Mouse (Mus musculus) G1E-ER4 (cell line): ENCODE data around the gene 1700008O03Rik. TPM values are rescaled to one million over a fixed set of nuclear protein-coding genes. Genes with fewer than 3 reads are reported as not detected.

Experiments
- GATA1 ChIP-seq: IDR thresholded peaks from one replicate; pipeline ENCODE4 v1.8.0; 2012; ENCODE audit warnings: low read length, inconsistent platforms
- polyA plus RNA-seq: library from polyadenylated mRNA; stranded (reverse); fragments of >175 nt; gene quantifications from 2 replicates; pipeline ENCODE4 v1.2.3, GENCODE M21; 2012

Gene 1700008O03Rik
- polyA plus RNA-seq, 1 experiment = 0.64 TPM

DNA sequence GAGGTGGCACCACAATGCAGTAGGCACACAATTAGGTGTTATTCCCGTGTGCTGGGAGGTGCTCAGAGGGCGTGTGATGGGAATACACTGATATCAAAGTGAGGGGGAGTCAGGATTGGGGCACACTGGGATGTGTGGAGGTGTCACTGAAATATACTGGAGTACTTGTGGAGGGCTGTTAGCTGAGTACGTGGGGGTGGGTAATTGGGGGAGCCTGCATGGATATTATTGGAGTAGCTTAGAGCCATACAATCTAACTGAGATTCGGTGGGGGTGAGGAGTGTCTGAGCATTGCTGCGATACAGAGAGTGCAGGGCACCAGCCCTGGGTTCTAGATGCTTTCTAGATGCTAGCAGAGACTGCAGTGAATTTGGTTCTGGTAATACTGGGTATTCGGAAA is 45.4 kb downstream of the 1700008O03Rik start:
- no peak for TF ChIP-seq GATA1

DNA sequence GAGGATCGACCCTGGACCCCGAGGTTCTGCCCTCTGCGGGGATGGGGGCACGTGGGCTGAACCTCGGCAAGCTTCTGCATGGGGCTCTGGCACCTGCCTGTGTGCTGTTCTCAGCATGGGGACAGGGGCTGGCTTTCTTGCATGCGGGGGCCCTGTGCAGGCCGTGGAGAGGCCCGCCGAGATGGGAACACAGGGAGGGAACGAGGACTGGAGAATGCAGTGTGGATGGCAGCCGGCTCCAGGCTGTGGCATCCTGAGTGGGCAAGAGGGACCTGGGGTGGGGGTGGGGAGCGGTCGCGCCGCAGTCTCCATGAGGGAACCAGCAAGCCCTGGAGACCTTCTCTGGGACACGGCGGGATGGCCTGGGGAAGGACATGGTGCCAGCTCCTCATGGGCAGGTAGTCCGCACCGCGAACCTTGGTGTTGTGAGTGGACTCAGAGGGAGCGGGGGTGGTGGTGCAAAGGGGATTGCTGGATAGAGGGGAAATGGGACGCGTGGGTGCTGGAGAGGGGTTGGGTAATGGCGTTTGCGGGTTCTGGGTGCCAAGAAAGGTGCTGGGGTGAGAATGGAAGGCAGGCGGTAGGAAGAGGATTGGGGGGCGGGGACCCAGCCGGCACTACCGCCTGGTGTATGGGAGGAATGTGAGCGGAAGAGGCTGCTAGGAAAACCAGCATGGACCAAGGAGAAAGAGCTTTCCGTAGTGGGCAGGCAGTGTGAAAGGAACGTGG is 48.3 kb downstream of the 1700008O03Rik start:
- no peak for TF ChIP-seq GATA1

DNA sequence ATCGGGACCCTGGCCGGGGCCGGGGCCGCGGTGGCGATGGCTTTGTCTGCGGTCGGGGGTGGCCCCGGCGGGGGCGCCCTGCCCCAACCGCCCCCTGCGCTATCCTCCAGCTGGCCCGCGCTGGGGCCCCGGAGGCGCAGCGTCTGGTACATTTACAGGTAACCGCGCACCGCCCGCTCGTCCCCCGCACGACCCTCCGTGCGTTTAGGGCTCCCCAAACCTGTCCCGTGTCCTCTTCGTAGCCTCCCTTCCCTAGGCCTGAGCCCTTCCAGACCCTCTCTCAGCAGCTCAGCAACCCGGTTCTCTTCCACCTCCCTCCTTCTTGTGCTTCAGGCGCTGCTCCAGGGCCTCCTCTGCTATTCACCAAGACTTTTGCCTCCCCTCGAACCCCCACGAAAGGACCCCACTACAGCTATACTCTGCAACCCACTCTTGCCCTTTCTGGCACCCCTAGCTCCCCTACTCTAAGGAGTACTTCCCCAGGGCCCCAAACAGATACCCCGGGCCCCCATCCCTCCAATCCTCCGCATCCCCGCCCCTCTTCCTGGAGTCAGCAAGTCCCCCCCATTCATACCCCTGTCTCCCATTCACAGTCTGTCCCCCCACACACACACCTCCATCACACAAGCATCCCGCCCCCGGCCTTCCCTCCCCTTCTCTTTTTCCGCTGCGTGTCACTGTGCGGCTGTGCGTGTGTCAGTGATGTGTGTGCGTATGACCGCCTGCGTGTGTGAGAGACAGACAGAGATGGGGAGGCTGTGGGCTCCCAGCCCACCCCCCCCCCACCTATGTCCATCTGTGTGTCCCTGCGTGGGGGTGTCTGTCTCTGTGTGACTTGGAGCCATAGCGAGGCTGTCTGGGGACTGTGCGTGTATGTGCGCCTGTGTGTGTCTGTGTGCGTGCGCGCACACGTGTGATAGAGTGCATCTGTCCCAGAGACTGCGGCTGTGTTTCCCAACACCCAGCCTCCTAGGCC is 49.3 kb downstream of the 1700008O03Rik start:
- no peak for TF ChIP-seq GATA1

DNA sequence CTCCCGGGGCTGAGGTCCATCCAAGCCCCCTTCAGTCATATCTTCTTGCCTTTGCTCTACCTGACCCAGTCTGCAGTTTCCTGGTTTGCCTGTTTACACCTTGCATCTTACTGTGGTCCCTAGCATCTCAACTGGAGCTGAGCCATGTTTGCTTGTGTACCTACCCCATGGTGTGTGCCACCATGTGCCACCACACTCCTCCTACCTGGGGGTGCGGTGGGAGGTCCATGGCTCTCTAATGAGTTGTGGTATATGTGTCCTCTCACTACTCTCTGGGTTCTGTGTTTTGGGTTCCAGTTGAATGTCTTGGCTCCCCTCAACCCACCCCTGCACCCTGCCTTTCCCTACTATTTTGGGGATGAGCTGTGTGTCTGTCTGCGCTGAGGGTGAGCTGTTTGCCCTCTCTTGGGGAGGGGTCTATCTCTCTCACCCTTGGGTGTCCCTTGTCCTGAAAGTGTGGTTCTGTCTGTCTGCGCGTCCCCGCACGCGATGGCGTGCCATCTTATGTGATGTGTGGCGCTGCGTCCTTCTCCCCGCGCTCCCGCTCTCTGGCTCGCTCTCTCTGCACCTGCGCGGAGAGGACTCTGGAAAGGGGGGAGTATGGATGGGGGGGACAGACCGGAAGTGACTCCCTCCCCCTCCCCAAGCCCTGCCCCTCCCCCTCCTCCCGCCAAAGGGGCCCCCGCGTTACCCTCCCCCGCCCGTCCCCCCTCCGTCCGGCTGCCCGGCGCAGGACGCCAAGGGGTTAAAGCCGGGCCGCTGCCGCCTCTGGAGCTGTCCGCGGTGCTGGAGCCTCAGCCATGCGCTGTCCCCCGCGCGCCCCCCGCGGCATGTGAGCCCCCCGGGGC is 50.4 kb downstream of the 1700008O03Rik start:
- TF ChIP-seq GATA1 = no peak

DNA sequence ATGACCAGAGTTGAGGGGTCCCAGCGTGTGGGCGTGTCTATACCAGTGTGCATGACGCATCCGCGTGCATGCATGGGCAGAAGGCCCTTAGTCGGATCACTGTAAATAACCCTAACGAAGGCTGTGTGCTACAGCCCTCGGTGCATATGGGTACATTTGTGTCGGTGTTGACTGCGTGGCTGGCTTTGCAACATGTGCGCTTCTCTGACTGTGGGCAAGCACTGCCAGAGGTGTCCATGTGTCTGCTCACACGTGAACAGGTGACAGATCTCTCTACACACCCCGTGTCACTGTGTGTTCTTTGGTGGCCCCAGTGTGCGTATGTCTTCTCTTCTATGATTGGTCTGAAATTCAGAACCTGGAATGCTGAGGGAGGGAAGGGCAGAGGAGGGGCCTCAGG is 51.5 kb downstream of the 1700008O03Rik start:
- TF ChIP-seq GATA1 = no peak

DNA sequence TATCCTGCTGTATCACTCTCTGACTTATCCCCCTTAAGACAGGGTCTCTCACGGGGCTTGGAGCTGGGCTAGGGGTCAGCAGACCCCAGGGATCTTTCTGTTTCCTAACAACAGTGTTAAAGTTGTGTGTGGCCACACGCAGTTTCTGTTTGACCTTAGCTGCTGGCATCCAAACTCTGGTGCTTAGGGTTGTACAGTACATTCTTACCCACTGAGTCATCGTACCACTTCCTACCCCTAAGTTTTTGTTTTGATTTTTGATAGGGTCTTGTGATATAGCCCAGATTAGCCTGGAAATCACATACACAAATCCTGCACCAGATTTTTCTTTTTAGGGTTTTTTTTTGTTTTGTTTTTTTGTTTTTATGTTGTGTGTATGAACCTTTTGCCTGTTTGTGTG is 53.3 kb downstream of the 1700008O03Rik start:
- no peak for TF ChIP-seq GATA1

DNA sequence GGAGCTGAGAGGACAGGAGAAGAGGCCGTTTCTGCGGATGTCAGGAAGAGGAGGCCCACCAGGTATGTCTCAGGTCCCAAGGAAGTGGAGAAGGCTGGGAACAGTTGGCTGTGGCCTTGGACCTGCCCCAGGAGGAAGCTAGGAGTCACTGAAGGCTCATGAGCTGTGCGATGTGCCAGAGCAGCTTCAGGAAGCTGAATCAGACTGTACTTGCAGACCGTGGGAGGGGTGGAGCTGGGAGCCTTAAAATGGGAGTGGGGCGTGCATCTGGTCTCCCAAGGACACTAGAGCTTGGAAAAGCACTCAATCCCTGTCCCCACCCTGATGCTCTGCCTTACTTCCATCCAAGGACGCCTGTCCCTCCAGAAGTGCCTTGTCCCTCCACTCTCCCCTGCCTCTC is 59.0 kb downstream of the 1700008O03Rik start:
- TF ChIP-seq GATA1 = no peak

DNA sequence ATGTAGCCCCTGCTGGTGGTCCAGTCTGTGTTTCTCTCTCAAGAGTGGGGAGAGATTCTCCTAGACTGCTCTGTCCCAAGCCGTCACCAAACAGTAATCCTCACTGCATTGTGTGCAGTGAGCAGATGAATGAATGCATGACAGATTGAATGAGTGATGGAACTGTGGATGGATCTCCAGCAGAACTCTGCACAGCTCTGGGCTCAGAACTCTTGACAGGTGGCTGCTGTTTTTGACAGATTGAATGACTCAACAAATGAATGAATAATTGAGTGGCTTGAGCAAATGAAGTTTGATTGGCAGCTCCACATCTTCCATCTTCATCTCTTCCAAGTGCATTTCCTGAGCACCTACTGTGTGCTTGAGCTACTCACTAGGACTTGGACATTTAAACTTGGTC is 63.3 kb downstream of the 1700008O03Rik start:
- TF ChIP-seq GATA1 = no peak

DNA sequence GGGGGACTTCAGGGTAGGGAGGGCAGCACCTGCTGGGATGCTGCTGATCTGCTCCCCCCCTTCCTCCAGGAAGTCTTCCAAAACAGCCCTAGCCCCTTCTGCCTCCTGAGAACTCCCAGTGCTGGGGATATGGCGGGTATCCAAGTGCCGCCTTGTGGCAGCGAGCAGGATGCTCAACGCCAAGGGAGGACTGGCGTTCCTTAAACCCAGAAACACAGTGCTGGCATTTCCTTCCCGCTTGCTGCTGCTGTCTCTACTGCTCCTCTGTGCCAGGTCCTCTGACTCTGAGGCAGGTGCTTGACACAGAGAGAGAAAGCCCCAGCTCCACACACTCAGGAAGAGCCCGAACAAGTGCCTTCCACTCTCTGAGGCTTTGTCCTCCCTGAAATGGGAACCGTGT is 64.7 kb downstream of the 1700008O03Rik start:
- TF ChIP-seq GATA1 = no peak

DNA sequence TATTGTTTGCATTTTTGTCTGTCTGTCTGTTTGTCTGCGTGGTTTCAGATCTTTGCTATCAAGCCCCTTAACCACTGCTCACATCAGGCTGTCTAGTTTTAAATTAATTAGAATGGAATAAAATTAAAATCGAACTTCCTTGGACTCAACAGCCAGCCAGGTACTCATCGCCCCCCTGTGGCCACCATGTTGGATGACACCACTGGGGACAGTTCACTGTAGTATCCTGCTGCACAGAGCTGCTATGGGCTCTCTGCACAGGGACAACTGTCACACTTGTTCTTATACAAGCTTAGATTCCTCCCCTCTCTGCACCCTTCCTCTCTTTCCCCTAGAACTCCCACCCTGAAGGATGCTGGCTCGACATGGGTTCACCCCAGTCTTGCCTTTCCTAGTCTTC is 67.7 kb downstream of the 1700008O03Rik start:
- no peak for TF ChIP-seq GATA1

DNA sequence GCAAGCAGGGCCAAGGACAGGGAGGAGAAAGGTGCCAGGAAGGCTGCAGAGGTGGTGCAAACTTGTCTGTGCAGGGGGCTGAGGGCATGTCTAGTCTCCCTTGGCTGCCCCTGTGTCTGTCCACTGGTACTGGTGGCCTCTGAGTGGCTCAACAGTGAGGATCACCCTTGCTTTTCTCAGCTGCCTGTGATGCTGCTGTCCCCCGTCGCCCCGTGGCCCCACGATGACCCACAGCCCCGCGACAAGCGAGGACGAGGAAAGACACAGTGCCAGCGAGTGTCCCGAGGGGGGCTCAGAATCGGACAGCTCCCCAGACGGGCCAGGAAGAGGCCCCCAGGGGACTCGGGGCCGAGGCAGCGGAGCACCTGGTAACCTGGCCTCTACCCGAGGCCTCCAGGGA is 73.1 kb downstream of the 1700008O03Rik start:
- TF ChIP-seq GATA1 = no peak

DNA sequence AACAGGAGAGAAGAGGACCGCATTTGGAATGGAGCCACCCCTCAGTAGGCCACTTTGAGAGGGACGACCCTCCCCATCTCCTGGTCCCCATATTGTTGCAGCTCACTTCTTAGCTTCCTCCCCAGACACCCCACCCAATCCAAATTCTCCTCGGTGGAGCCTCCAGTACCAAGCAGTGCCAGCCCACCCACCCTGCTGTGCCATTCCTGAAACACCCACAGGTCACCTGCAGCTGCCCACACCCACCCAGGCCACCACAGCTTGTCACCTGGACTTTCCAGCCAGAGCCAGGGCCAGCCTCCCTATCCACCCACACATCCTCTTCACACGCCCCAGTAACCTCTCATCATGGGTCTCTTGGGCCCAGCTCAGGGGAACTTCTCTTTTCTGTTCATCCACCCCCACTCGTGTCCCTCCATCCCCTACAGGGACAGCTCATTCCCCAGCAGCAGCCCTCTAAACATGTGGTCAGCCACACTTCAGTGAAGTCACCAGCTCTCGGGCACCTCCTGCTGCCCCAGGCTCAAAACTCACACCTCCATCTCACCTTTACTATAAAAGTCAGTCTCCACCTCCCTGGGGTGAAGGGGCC is 73.8 kb downstream of the 1700008O03Rik start:
- no peak for TF ChIP-seq GATA1

DNA sequence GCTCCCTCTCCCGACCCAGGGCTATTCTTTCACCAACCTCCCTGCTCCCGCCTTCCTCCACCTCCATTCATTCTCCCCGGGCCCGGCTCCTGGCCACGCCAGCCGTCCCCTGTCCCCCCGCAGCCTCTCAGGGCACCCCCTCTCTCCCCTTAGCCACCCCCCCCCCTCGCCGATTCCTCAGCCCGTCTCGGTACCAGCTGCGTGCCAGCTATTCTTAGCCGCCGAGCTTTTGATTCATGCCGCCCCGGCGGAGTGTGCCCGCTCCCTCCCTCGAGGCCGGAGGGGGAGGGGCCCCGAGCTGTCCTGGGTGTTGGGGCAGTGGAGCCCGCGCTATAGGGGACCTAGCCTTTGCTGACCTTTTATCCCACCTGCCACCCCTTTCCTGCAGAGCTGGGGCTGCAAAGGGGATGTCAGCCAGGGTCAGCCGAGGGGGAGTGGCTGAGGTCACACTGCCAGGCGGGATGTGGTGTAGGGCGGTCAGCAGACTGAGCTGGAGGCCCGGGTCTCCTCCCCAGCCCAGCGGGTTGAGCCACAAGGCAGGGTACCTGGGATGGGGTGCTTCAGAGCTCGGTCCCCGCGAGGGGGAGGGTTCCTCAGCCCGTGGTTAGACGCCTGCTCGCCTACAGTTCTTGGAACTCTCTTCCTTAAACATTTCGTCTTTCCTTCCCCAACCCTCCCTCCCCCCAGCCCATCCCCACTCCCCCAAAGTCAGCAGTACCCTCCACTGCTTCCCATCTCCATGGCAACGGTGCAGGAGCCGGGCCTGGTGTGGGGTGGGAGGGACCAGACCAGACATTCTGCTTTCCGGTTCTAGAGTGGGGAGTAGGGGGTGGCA is 74.5 kb downstream of the 1700008O03Rik start:
- no peak for TF ChIP-seq GATA1

DNA sequence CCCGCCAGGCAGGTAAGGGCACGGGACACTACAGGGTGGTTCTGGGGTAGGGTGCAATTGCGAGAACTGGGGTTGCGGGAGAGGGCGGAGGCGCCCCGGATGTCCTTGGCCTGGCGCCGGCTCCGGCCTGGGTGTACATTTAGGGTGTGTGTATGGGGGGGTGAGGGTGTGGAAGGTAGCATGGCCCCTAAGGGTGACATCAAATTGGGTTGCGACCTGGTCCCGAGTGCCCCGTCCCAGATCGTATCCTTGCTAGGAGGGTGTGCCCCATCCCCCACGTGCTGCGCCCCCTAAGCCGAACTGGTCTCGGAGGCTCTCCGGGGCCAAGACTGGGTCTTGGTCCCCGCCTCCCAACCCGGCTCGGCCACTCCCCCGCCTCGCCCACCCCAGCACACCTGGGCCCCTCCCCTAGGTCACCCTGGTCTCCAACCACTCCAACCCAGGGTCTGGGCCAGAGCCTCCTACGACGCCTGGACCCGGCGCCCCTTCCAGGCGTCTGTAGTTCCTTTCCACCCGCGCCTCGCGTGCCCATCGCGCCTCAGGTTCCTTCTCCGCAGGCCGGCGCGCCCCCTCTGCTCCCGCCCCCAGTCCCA is 75.2 kb downstream of the 1700008O03Rik start:
- no peak for TF ChIP-seq GATA1

Other genes starting within 250 kb of the 1700008O03Rik start
- gene Klk1b16, start 249.1 kb downstream of the 1700008O03Rik start, polyA plus RNA-seq = not detected in 2 replicates
- gene Klk1b24, start 197.6 kb downstream of the 1700008O03Rik start, polyA plus RNA-seq = not detected in 2 replicates
- gene Klk1b3, start 187.6 kb downstream of the 1700008O03Rik start, polyA plus RNA-seq = not detected in 2 replicates
- gene Klk1b4, start 178.4 kb downstream of the 1700008O03Rik start, polyA plus RNA-seq = not detected in 2 replicates
- gene Klk1b5, start 169.9 kb downstream of the 1700008O03Rik start, polyA plus RNA-seq = not detected in 2 replicates
- not detected in 2 replicates for gene Klk1, start 160.5 kb downstream of the 1700008O03Rik start, polyA plus RNA-seq
- gene Gm36864, start 149.6 kb downstream of the 1700008O03Rik start, polyA plus RNA-seq = not detected in 2 replicates
- 0.13 and 0.17 TPM in 2 replicates for gene 1700028J19Rik, start 139.1 kb downstream of the 1700008O03Rik start, polyA plus RNA-seq
- gene 2410002F23Rik, start 139.1 kb downstream of the 1700008O03Rik start, polyA plus RNA-seq = 379 and 401 TPM in 2 replicates
- not detected in 2 replicates for gene Acp4, start 128.4 kb downstream of the 1700008O03Rik start, polyA plus RNA-seq
- not detected in 2 replicates for gene Gm15517, start 124.4 kb downstream of the 1700008O03Rik start, polyA plus RNA-seq
- gene Clec11a, start 78.9 kb downstream of the 1700008O03Rik start, polyA plus RNA-seq = 2.8 and 3.2 TPM in 2 replicates
- gene Shank1, start 75.6 kb downstream of the 1700008O03Rik start, polyA plus RNA-seq = 1.6 and 1.8 TPM in 2 replicates
- not detected in 2 replicates for gene Syt3, start 1.7 kb downstream of the 1700008O03Rik start, polyA plus RNA-seq
- not detected in 2 replicates for gene Lrrc4b, start 43.2 kb upstream of the 1700008O03Rik start, polyA plus RNA-seq
- not detected in 2 replicates for gene Aspdh, start 79.6 kb upstream of the 1700008O03Rik start, polyA plus RNA-seq
- 125 and 164 TPM in 2 replicates for gene Josd2, start 82.2 kb upstream of the 1700008O03Rik start, polyA plus RNA-seq
- 345 and 359 TPM in 2 replicates for gene Emc10, start 110.7 kb upstream of the 1700008O03Rik start, polyA plus RNA-seq
- 10.9 and 18.1 TPM in 2 replicates for gene Fam71e1, start 110.8 kb upstream of the 1700008O03Rik start, polyA plus RNA-seq
- not detected in 2 replicates for gene Mybpc2, start 138.8 kb upstream of the 1700008O03Rik start, polyA plus RNA-seq
- 0.32 and 0.33 TPM in 2 replicates for gene Spib, start 146.3 kb upstream of the 1700008O03Rik start, polyA plus RNA-seq
- 344 and 399 TPM in 2 replicates for gene Pold1, start 163.0 kb upstream of the 1700008O03Rik start, polyA plus RNA-seq
- 298 and 371 TPM in 2 replicates for gene Nr1h2, start 168.1 kb upstream of the 1700008O03Rik start, polyA plus RNA-seq
- 0.14 and 0.28 TPM in 2 replicates for gene Napsa, start 186.6 kb upstream of the 1700008O03Rik start, polyA plus RNA-seq
- gene Kcnc3, start 204.8 kb upstream of the 1700008O03Rik start, polyA plus RNA-seq = 0.02 TPM in 2 replicates